Mouse (Mus musculus) myocyte (in vitro differentiated cells): Measurements from ENCODE around the gene D6Ertd527e. TPM values are rescaled to one million over a fixed set of nuclear protein-coding genes. Genes with fewer than 3 reads are reported as not detected.

Source experiments
- H3K27me3 ChIP-seq: one replicate; pipeline ENCODE4 v1.6.1; 2011; ENCODE audit not compliant: control insufficient read depth, insufficient read depth, insufficient read length
- H3K36me3 ChIP-seq: one replicate; pipeline ENCODE4 v1.6.1; 2011; ENCODE audit not compliant: control insufficient read depth, insufficient read depth
- H3K4me2 ChIP-seq: one replicate; pipeline ENCODE4 v1.6.1; 2011; ENCODE audit warnings: low read depth, control low read depth
- H3K4me3 ChIP-seq: one replicate; pipeline ENCODE4 v1.5.1; 2011; ENCODE audit warnings: mild to moderate bottlenecking, control low read depth, moderate library complexity
- H3K79me2 ChIP-seq: one replicate; pipeline ENCODE4 v1.6.1; 2011; ENCODE audit not compliant: control insufficient read depth, insufficient read depth
- H3ac ChIP-seq: one replicate; pipeline ENCODE4 v1.6.1; 2011; ENCODE audit not compliant: control insufficient read depth, insufficient read length
- CEBPB ChIP-seq: IDR thresholded peaks from 2 replicates; pipeline ENCODE4 v1.6.1; 2011; ENCODE audit warnings: mild to moderate bottlenecking, moderate library complexity; ENCODE audit not compliant: poor library complexity, insufficient read depth, severe bottlenecking
- E2F4 ChIP-seq: IDR thresholded peaks from one replicate; pipeline ENCODE4 v1.6.1; 2011; ENCODE audit warnings: mild to moderate bottlenecking, control low read depth, moderate library complexity; ENCODE audit not compliant: insufficient read depth
- MAX ChIP-seq: IDR thresholded peaks from one replicate; pipeline ENCODE4 v1.6.1; 2011; ENCODE audit warnings: low read depth, mild to moderate bottlenecking, control low read depth
- MYOD1 ChIP-seq, 3 experiments: IDR thresholded peaks; one replicate each; pipeline ENCODE4 v1.6.1; 2011; ENCODE audit warnings: control low read depth in 2 of 3, low read depth in 2 of 3, mild to moderate bottlenecking in 2 of 3, moderate library complexity in 1 of 3; ENCODE audit not compliant: insufficient read length in 2 of 3, control insufficient read depth in 1 of 3
- MYOG ChIP-seq, 3 experiments: IDR thresholded peaks; one replicate each; pipeline ENCODE4 v1.6.1; 2011; ENCODE audit warnings: control low read depth in 2 of 3, low read depth in 2 of 3, mild to moderate bottlenecking in 2 of 3; ENCODE audit not compliant: insufficient read length in 2 of 3, control insufficient read depth in 1 of 3, insufficient read depth in 1 of 3
- POLR2A ChIP-seq: IDR thresholded peaks from one replicate; pipeline ENCODE4 v1.6.1; 2011; ENCODE audit warnings: low read depth, mild to moderate bottlenecking, control low read depth, moderate library complexity; ENCODE audit not compliant: insufficient read length
- POLR2AphosphoS2 ChIP-seq: IDR thresholded peaks from one replicate; pipeline ENCODE4 v1.6.1; 2011; ENCODE audit warnings: low read depth, control low read depth; ENCODE audit not compliant: insufficient read length
- REST ChIP-seq: IDR thresholded peaks from one replicate; pipeline ENCODE4 v1.6.1; 2011; ENCODE audit warnings: mild to moderate bottlenecking, control low read depth, moderate library complexity; ENCODE audit not compliant: insufficient read depth, insufficient read length
- SRF ChIP-seq: IDR thresholded peaks from one replicate; pipeline ENCODE4 v1.6.1; 2011; ENCODE audit warnings: low read depth; ENCODE audit not compliant: control insufficient read depth, insufficient read length
- TCF12 ChIP-seq: IDR thresholded peaks from one replicate; pipeline ENCODE4 v1.6.1; 2011; ENCODE audit warnings: mild to moderate bottlenecking, control low read depth; ENCODE audit not compliant: poor library complexity, insufficient read depth, severe bottlenecking
- TCF3 ChIP-seq: IDR thresholded peaks from one replicate; pipeline ENCODE4 v1.6.1; 2011; ENCODE audit warnings: low read depth, control low read depth; ENCODE audit not compliant: insufficient read length
- USF1 ChIP-seq: IDR thresholded peaks from one replicate; pipeline ENCODE4 v1.6.1; 2011; ENCODE audit warnings: low read depth, mild to moderate bottlenecking, control low read depth, moderate library complexity
- polyA plus RNA-seq: library from polyadenylated mRNA; unstranded; fragments of >200 nt; fragmentation: generic; extraction: Trizol; gene quantifications from one replicate; pipeline ENCODE4 v1.2.1, GENCODE M21; 2012; ENCODE audit warnings: missing spikeins

Gene D6Ertd527e
- polyA plus RNA-seq, 1 experiment: 0.11 TPM

GRCm38 (mm10) chr6:87153231-87153580, 48.7 kb downstream of the D6Ertd527e start:
- H3K79me2 ChIP-seq: no peaks in the 10 kb centered on the region
- no peak overlapping the region for H3ac ChIP-seq
- peak overlapping the region; percentile 48 for H3K4me2 ChIP-seq
- H3K27me3 ChIP-seq: no peaks in the 10 kb centered on the region
- no peak for TF ChIP-seq CEBPB
- TF ChIP-seq SRF: no peak
- TF ChIP-seq MYOD1 (IDR thresholded peaks at IDR 0.05; ENCODE audit: control insufficient read depth in 1 of 3, insufficient read length in 2 of 3, low read depth in 2 of 3): no peak
- no peak overlapping the region for H3K4me3 ChIP-seq
- H3K36me3 ChIP-seq: no peaks in the 10 kb centered on the region

GRCm38 (mm10) chr6:87153836-87154235, 49.3 kb downstream of the D6Ertd527e start:
- Histone ChIP-seq H3K36me3 (no peaks in the 10 kb centered on the region), H3K4me2 (no peak overlapping the region), H3K79me2 (no peaks in the 10 kb centered on the region), H3K27me3 (no peaks in the 10 kb centered on the region), H3K4me3 (no peak overlapping the region), H3ac (no peak overlapping the region)
- no peak for TF ChIP-seq REST
- no peak for TF ChIP-seq POLR2A
- TF ChIP-seq MYOG (IDR thresholded peaks at IDR 0.05; ENCODE audit: control insufficient read depth in 1 of 3, insufficient read depth in 1 of 3, insufficient read length in 2 of 3, low read depth in 2 of 3): no peak
- no peak for TF ChIP-seq USF1
- no peak for TF ChIP-seq POLR2AphosphoS2
- TF ChIP-seq CEBPB: no peak
- TF ChIP-seq TCF3: no peak
- no peak for TF ChIP-seq E2F4
- TF ChIP-seq SRF: no peak
- no peak for TF ChIP-seq MYOD1 (IDR thresholded peaks at IDR 0.05; ENCODE audit: control insufficient read depth in 1 of 3, insufficient read length in 2 of 3, low read depth in 2 of 3)
- TF ChIP-seq TCF12: no peak
- TF ChIP-seq MAX: no peak

GRCm38 (mm10) chr6:87158062-87158623, 53.6 kb downstream of the D6Ertd527e start:
- no peaks in the 10 kb centered on the region for H3K36me3 ChIP-seq
- no peaks in the 10 kb centered on the region for H3K27me3 ChIP-seq
- no peak overlapping the region for H3K4me3 ChIP-seq
- TF ChIP-seq POLR2A (no peak), USF1 (no peak), POLR2AphosphoS2 (no peak), REST (no peak), TCF12 (no peak), E2F4 (no peak), MAX (no peak), CEBPB (no peak), MYOG (IDR thresholded peaks at IDR 0.05; ENCODE audit: control insufficient read depth in 1 of 3, insufficient read depth in 1 of 3, insufficient read length in 2 of 3, low read depth in 2 of 3) (no peak), MYOD1 (IDR thresholded peaks at IDR 0.05; ENCODE audit: control insufficient read depth in 1 of 3, insufficient read length in 2 of 3, low read depth in 2 of 3) (no peak), SRF (no peak), TCF3 (no peak)
- no peak overlapping the region for H3K4me2 ChIP-seq
- no peak overlapping the region for H3ac ChIP-seq
- no peaks in the 10 kb centered on the region for H3K79me2 ChIP-seq

- no peaks in the 10 kb centered on the region for H3K36me3 ChIP-seq
- TF ChIP-seq USF1: no peak
- no peak for TF ChIP-seq TCF12
- TF ChIP-seq MYOD1 (IDR thresholded peaks at IDR 0.05; ENCODE audit: control insufficient read depth in 1 of 3, insufficient read length in 2 of 3, low read depth in 2 of 3): no peak
- no peak for TF ChIP-seq POLR2A
- TF ChIP-seq SRF: no peak
- no peak for TF ChIP-seq CEBPB
- TF ChIP-seq E2F4: no peak
- no peak for TF ChIP-seq TCF3
- TF ChIP-seq MYOG (IDR thresholded peaks at IDR 0.05; ENCODE audit: control insufficient read depth in 1 of 3, insufficient read depth in 1 of 3, insufficient read length in 2 of 3, low read depth in 2 of 3): no peak
- TF ChIP-seq REST: no peak
- TF ChIP-seq MAX: no peak
- no peak for TF ChIP-seq POLR2AphosphoS2
Measured at GRCm38 (mm10) chr6:87160196-87160595, 55.6 kb downstream of the D6Ertd527e start.

More at GRCm38 (mm10) chr6:87160196-87160595, 55.6 kb downstream of the D6Ertd527e start:
- H3K79me2 ChIP-seq: no peaks in the 10 kb centered on the region
- H3K4me2 ChIP-seq: no peak overlapping the region
- H3K4me3 ChIP-seq: no peak overlapping the region
- no peak overlapping the region for H3ac ChIP-seq
- no peaks in the 10 kb centered on the region for H3K27me3 ChIP-seq
